Mouse (Mus musculus) lung, postnatal 0 days (tissue): ENCODE measurements around the gene Ttc26. TPM values are rescaled to one million over a fixed set of nuclear protein-coding genes. Genes with fewer than 3 reads are reported as not detected.
A peak's percentile ranks its signal among the peaks of the same experiment; 100 is the strongest.

Source experiments
- ATAC-seq: fragments of 200-750 bp; cut with Nextera tagmentation; 2 replicates; pipeline ENCODE4 v1.8.0; 2017; ENCODE audit warnings: moderate library complexity
- DNase-seq: peaks from one replicate; pipeline ENCODE4 v3.0.0-alpha.2; 2016; ENCODE audit warnings: low spot score
- H3K27ac ChIP-seq: fragments of 300-500 bp; sonication (generic); 2 replicates; pipeline ENCODE4 v1.5.1; 2014; ENCODE audit warnings: antibody characterized with exemption, mild to moderate bottlenecking, low read length, mixed read lengths
- H3K27me3 ChIP-seq: fragments of 300-500 bp; sonication (generic); replicated peaks from 2 replicates; pipeline ENCODE4 v1.6.1; 2014; ENCODE audit warnings: low read length, mixed read lengths; ENCODE audit not compliant: insufficient read depth
- H3K36me3 ChIP-seq: fragments of 300-500 bp; sonication (generic); 2 replicates; pipeline ENCODE4 v1.6.1; 2014; ENCODE audit warnings: low read length, mixed read lengths; ENCODE audit not compliant: insufficient read depth
- H3K4me1 ChIP-seq: fragments of 300-500 bp; sonication (generic); 2 replicates; pipeline ENCODE4 v1.6.1; 2014; ENCODE audit warnings: antibody characterized with exemption, low read depth, low read length, mixed read lengths; ENCODE audit not compliant: insufficient read depth
- H3K4me2 ChIP-seq: fragments of 300-500 bp; sonication (generic); replicated peaks from 2 replicates; pipeline ENCODE4 v1.6.1; 2014; ENCODE audit warnings: low read depth, mild to moderate bottlenecking, low read length, moderate library complexity, mixed read lengths
- H3K4me3 ChIP-seq: fragments of 300-500 bp; sonication (generic); 2 replicates; pipeline ENCODE4 v1.5.1; 2014; ENCODE audit warnings: low read depth, low read length
- H3K9ac ChIP-seq: fragments of 300-500 bp; sonication (generic); replicated peaks from 2 replicates; pipeline ENCODE4 v1.6.1; 2014; ENCODE audit warnings: low read depth, mild to moderate bottlenecking
- H3K9me3 ChIP-seq: fragments of 300-500 bp; sonication (generic); 2 replicates; pipeline ENCODE4 v1.6.1; 2016; ENCODE audit warnings: low read length, mixed read lengths
- CTCF ChIP-seq: IDR thresholded peaks from 2 replicates; pipeline ENCODE4 v1.5.1; 2016; ENCODE audit warnings: antibody characterized with exemption, mild to moderate bottlenecking
- EP300 ChIP-seq: IDR thresholded peaks from 2 replicates; pipeline ENCODE4 v1.6.1; 2016; ENCODE audit warnings: antibody characterized with exemption, mild to moderate bottlenecking, control low read depth
- WGBS: fragments of 180-500 bp; shearing (Covaris S2); extraction: QIAGEN DNeasy Blood & Tissue Kit; methylation state at CpG from one replicate; pipeline ENCODE4 v1.1.7; 2014; 5-methylcytosine and 5-hydroxymethylcytosine counted together
- polyA plus RNA-seq: library from polyadenylated mRNA; unstranded; fragments of >200 nt; fragmentation: Nextera tagmentation; extraction: Ambion mirVana; gene quantifications from 2 replicates; pipeline ENCODE4 v1.2.1, GENCODE M21; 2015

Gene Ttc26
- polyA plus RNA-seq, 1 experiment from 2014 or later = 2.3 TPM

GRCm38 (mm10) chr6:38342666-38342992, 38.6 kb upstream of the Ttc26 start:
- H3K27me3 ChIP-seq = no peaks in the 10 kb centered on the region
- H3K9me3 ChIP-seq = no peaks in the 10 kb centered on the region
- H3K4me3 ChIP-seq = no peak overlapping the region
- no peak overlapping the region for H3K9ac ChIP-seq
- WGBS = 63% methylated on average over 8 of the region's 8 CpGs
- no peaks in the 10 kb centered on the region for H3K4me1 ChIP-seq
- H3K36me3 ChIP-seq = peaks cover 16% of the 10 kb centered on the region; the same call in 1 of the 2 replicates
- no peak overlapping the region for H3K4me2 ChIP-seq
- TF ChIP-seq EP300 = no peak
- no peak for TF ChIP-seq CTCF
- DNase-seq (no peak), ATAC-seq (no peak)
- no peak overlapping the region for H3K27ac ChIP-seq

GRCm38 (mm10) chr6:38343581-38343980, 37.7 kb upstream of the Ttc26 start:
- H3K4me3 ChIP-seq = no peak overlapping the region
- ATAC-seq = no peak
- peaks cover 15% of the 10 kb centered on the region; the same call in 1 of the 2 replicates for H3K36me3 ChIP-seq
- no peak overlapping the region for H3K4me2 ChIP-seq
- no peaks in the 10 kb centered on the region for H3K9me3 ChIP-seq
- WGBS = 38% methylated on average over 3 of the region's 3 CpGs
- no peaks in the 10 kb centered on the region for H3K4me1 ChIP-seq
- no peaks in the 10 kb centered on the region for H3K27me3 ChIP-seq
- no peak overlapping the region for H3K9ac ChIP-seq
- TF ChIP-seq EP300 = no peak
- no peak for TF ChIP-seq CTCF
- DNase-seq = no peak
- no peak overlapping the region for H3K27ac ChIP-seq

GRCm38 (mm10) chr6:38344006-38344670, 37.1 kb upstream of the Ttc26 start:
- H3K9me3 ChIP-seq = no peaks in the 10 kb centered on the region
- no peaks in the 10 kb centered on the region for H3K27me3 ChIP-seq
- no peak overlapping the region for H3K27ac ChIP-seq
- H3K4me1 ChIP-seq = no peaks in the 10 kb centered on the region
- peaks cover 10% of the 10 kb centered on the region; the same call in 1 of the 2 replicates for H3K36me3 ChIP-seq
- ATAC-seq (no peak), DNase-seq (no peak)
- no peak overlapping the region for H3K4me3 ChIP-seq
- H3K4me2 ChIP-seq = no peak overlapping the region
- H3K9ac ChIP-seq = no peak overlapping the region
- WGBS = 65% methylated on average over 7 of the region's 7 CpGs
- no peak for TF ChIP-seq EP300
- no peak for TF ChIP-seq CTCF

- H3K4me2 ChIP-seq = no peak overlapping the region
Observed at GRCm38 (mm10) chr6:38345796-38346195, 35.5 kb upstream of the Ttc26 start.

GRCm38 (mm10) chr6:38347875-38348274, 33.4 kb upstream of the Ttc26 start:
- TF ChIP-seq CTCF = no peak
- no peak for TF ChIP-seq EP300
- Histone ChIP-seq H3K9ac (no peak overlapping the region), H3K36me3 (no peaks in the 10 kb centered on the region), H3K9me3 (no peaks in the 10 kb centered on the region), H3K4me2 (no peak overlapping the region), H3K4me1 (no peaks in the 10 kb centered on the region), H3K27ac (no peak overlapping the region), H3K27me3 (no peaks in the 10 kb centered on the region), H3K4me3 (no peak overlapping the region)
- 50% methylated on average over 5 of the region's 5 CpGs for WGBS
- ATAC-seq (no peak), DNase-seq (no peak)

More at GRCm38 (mm10) chr6:38345796-38346195, 35.5 kb upstream of the Ttc26 start:
- Histone ChIP-seq H3K9me3 (no peaks in the 10 kb centered on the region), H3K27ac (no peak overlapping the region), H3K9ac (no peak overlapping the region), H3K27me3 (no peaks in the 10 kb centered on the region), H3K36me3 (no peaks in the 10 kb centered on the region), H3K4me3 (no peak overlapping the region), H3K4me1 (no peaks in the 10 kb centered on the region)
- ATAC-seq = peak; percentile 85
- WGBS = 34% methylated on average over 7 of the region's 7 CpGs
- peak; percentile 75 for DNase-seq
- TF ChIP-seq CTCF (no peak), EP300 (no peak)

- WGBS = 92% methylated on average over 6 of the region's 6 CpGs
- no peak for TF ChIP-seq CTCF
- TF ChIP-seq EP300 = no peak
- H3K27me3 ChIP-seq = no peaks in the 10 kb centered on the region
- no peak overlapping the region for H3K9ac ChIP-seq
- DNase-seq = no peak
- no peak overlapping the region for H3K27ac ChIP-seq
- no peaks in the 10 kb centered on the region for H3K4me1 ChIP-seq
- H3K4me3 ChIP-seq = no peak overlapping the region
- no peak overlapping the region for H3K4me2 ChIP-seq
- no peaks in the 10 kb centered on the region for H3K36me3 ChIP-seq
- no peaks in the 10 kb centered on the region for H3K9me3 ChIP-seq
- no peak for ATAC-seq
Observed at GRCm38 (mm10) chr6:38348811-38349453, 32.3 kb upstream of the Ttc26 start.
